Mouse (Mus musculus) midbrain, postnatal 0 days (tissue): ENCODE results near the gene Col4a2. TPM values are rescaled to one million over a fixed set of nuclear protein-coding genes. Genes with fewer than 3 reads are reported as not detected.

ENCODE experiments used
- ATAC-seq: fragments of 200-750 bp; cut with Nextera tagmentation; 2 replicates; pipeline ENCODE4 v1.8.0; 2017; ENCODE audit warnings: moderate number of reproducible peaks, mild to moderate bottlenecking, moderate TSS enrichment, moderate library complexity; ENCODE audit not compliant: low FRiP score
- DNase-seq: peaks from one replicate; pipeline ENCODE4 v3.0.0-alpha.2; 2015; ENCODE audit warnings: low spot score
- H3K27ac ChIP-seq: fragments of 300-500 bp; sonication (generic); 2 replicates; pipeline ENCODE4 v1.5.1; 2014; ENCODE audit warnings: low read depth, mild to moderate bottlenecking, low read length, mixed read lengths
- H3K27me3 ChIP-seq: fragments of 300-500 bp; sonication (generic); 2 replicates; pipeline ENCODE4 v1.6.1; 2014; ENCODE audit warnings: low read length, control low read depth, mixed read lengths; ENCODE audit not compliant: insufficient read depth
- H3K36me3 ChIP-seq: fragments of 300-500 bp; sonication (generic); 2 replicates; pipeline ENCODE4 v1.6.1; 2014; ENCODE audit warnings: low read length, control low read depth, mixed read lengths; ENCODE audit not compliant: insufficient read depth
- H3K4me1 ChIP-seq: fragments of 300-500 bp; sonication (generic); 2 replicates; pipeline ENCODE4 v1.6.1; 2014; ENCODE audit warnings: mild to moderate bottlenecking, control low read depth, antibody characterized with exemption, low read length, mixed read lengths; ENCODE audit not compliant: insufficient read depth
- H3K4me2 ChIP-seq: fragments of 300-500 bp; sonication (generic); 2 replicates; pipeline ENCODE4 v1.6.1; 2014; ENCODE audit warnings: low read depth, mild to moderate bottlenecking, low read length, mixed read lengths; ENCODE audit not compliant: poor library complexity, severe bottlenecking
- H3K4me3 ChIP-seq: fragments of 300-500 bp; sonication (generic); 2 replicates; pipeline ENCODE4 v1.5.1; 2014; ENCODE audit warnings: low read depth, mild to moderate bottlenecking, low read length, moderate library complexity
- H3K9ac ChIP-seq: fragments of 300-500 bp; sonication (generic); replicated peaks from 2 replicates; pipeline ENCODE4 v1.6.1; 2014; ENCODE audit warnings: mild to moderate bottlenecking, low read length, moderate library complexity, mixed read lengths; ENCODE audit not compliant: poor library complexity, severe bottlenecking
- H3K9me3 ChIP-seq: fragments of 300-500 bp; sonication (generic); 2 replicates; pipeline ENCODE4 v1.6.1; 2016; ENCODE audit warnings: low read length, control low read depth
- CTCF ChIP-seq: IDR thresholded peaks from 2 replicates; pipeline ENCODE4 v1.5.1; 2016; ENCODE audit warnings: antibody characterized with exemption, mild to moderate bottlenecking
- WGBS: fragments of 180-500 bp; shearing (Covaris S2); extraction: QIAGEN DNeasy Blood & Tissue Kit; methylation state at CpG from one replicate; pipeline ENCODE4 v1.1.7; 2014; 5-methylcytosine and 5-hydroxymethylcytosine counted together
- polyA plus RNA-seq: library from polyadenylated mRNA; unstranded; fragments of >200 nt; fragmentation: Nextera tagmentation; extraction: Ambion mirVana; gene quantifications from 2 replicates; pipeline ENCODE4 v1.2.1, GENCODE M21; 2015
- total RNA-seq: library from RNA; depleted of rRNA; stranded (reverse); fragments of >200 nt; gene quantifications from 2 replicates; pipeline ENCODE4 v1.2.3, GENCODE M21; 2014

Col4a2 gene
- total and polyA plus RNA-seq, 2 experiments from 2014 or later = 31.3 to 92.5 TPM

DNA sequence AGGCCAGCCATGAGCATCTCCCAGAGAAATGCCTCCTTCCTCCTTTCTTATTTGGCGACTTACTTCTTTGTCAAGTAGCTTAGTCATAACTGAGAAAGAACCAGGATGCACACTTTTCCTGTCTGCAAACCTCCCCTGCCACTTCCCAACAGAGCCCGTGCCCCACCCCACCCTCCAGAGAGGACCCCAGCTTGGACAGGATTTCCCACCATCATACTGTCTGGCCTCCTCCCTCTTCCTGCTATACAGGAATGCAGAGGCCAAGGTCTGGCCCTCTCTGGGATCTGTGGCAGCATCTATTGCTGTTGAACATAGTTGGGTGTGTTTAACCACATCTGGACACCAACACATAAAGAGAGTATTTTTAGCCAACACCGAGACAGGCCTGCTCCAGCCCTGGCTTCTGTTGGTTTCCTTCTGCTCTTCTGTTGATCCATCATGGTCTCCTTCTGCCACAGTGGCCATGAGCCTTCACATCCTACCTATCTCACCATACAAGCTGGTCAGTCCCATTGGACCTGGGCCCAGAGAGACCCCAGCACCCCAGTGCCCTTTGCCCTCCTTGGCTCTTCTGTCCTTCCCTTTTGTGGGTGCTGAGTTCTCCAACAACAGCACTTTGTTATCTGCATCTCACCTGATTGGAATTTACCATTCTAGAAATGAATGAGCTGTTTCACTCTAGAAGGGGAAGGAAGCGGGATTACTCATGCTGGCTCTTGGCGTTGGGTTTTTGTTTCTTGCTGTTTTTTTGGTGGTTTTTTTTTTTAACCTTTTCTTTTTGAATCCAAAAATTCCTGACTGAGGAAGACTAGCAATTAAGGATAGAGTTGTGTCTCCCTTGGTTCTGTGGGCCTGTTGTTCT lies 10.3 kb downstream of the Col4a2 start:
- Histone ChIP-seq H3K9ac (no peak overlapping the region), H3K4me2 (no peak overlapping the region), H3K27ac (no peak overlapping the region), H3K4me1 (no peaks in the 10 kb centered on the region), H3K36me3 (no peaks in the 10 kb centered on the region), H3K9me3 (no peaks in the 10 kb centered on the region), H3K27me3 (no peaks in the 10 kb centered on the region), H3K4me3 (no peak overlapping the region)
- DNase-seq (no peak), ATAC-seq (no peak)
- WGBS = 84% methylated on average over 5 of the region's 5 CpGs
- TF ChIP-seq CTCF = no peak

DNA sequence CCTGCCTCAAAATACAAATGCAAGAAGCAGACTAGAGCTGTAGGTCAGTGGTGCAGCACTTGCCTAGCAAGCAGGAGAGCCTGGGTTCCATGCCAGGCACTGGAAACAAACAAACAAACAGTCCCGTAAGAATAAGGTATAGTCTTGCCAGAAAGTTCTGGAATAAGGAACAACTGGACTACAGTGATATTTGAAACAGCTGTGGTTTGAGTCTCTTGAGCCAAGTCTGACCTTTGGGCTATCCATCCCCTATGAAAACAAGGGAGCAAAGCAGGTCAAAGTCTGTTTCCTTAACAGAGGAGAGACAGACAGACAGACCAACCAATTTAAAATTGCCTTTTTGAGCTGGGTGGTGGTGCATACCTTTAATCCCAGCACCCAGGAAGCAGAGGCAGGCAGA lies 11.1 kb downstream of the Col4a2 start:
- H3K9ac ChIP-seq = no peak overlapping the region
- no peak for TF ChIP-seq CTCF
- H3K9me3 ChIP-seq = no peaks in the 10 kb centered on the region
- no peak for ATAC-seq
- H3K36me3 ChIP-seq = no peaks in the 10 kb centered on the region
- WGBS = 91% methylated on average over 1 of the region's 1 CpGs
- H3K27me3 ChIP-seq = no peaks in the 10 kb centered on the region
- DNase-seq = no peak
- H3K27ac ChIP-seq = no peak overlapping the region
- H3K4me2 ChIP-seq = no peak overlapping the region
- H3K4me3 ChIP-seq = no peak overlapping the region
- no peaks in the 10 kb centered on the region for H3K4me1 ChIP-seq

GRCm38 (mm10) chr8:11324801-11325395 lies 12.3 kb downstream of the Col4a2 start:
- Histone ChIP-seq H3K36me3 (no peaks in the 10 kb centered on the region), H3K4me3 (no peak overlapping the region), H3K4me2 (no peak overlapping the region), H3K9ac (no peak overlapping the region), H3K9me3 (no peaks in the 10 kb centered on the region), H3K27me3 (no peaks in the 10 kb centered on the region), H3K4me1 (no peaks in the 10 kb centered on the region), H3K27ac (no peak overlapping the region)
- ATAC-seq (no peak), DNase-seq (no peak)
- 63% methylated on average over 6 of the region's 6 CpGs for WGBS
- no peak for TF ChIP-seq CTCF

DNA sequence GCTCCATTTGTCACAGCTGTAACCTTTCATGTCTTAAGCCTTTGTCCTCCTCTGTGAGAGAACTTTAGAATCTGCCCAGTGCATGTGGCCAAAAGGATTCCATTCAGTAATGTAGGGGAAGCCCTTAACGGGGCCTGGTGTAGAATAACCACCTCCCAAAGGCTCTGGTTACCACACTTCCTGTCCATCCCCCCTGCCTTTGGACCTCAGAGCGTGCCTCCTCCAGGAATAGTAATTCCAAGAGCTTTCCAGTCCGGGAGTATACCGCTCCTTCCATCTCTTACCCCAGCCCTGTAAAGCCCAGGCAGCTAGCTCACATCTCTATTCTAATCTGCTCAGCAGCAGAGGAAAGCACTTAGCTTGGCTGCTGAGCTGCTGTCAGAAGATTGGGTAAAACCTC lies 14.7 kb downstream of the Col4a2 start:
- no peaks in the 10 kb centered on the region for H3K27me3 ChIP-seq
- H3K4me1 ChIP-seq = no peaks in the 10 kb centered on the region
- no peak for TF ChIP-seq CTCF
- ATAC-seq = no peak
- 63% methylated on average over 4 of the region's 4 CpGs for WGBS
- no peak overlapping the region for H3K27ac ChIP-seq
- DNase-seq = no peak
- H3K9me3 ChIP-seq = no peaks in the 10 kb centered on the region
- no peak overlapping the region for H3K4me3 ChIP-seq
- no peaks in the 10 kb centered on the region for H3K36me3 ChIP-seq
- H3K4me2 ChIP-seq = no peak overlapping the region
- H3K9ac ChIP-seq = no peak overlapping the region

DNA sequence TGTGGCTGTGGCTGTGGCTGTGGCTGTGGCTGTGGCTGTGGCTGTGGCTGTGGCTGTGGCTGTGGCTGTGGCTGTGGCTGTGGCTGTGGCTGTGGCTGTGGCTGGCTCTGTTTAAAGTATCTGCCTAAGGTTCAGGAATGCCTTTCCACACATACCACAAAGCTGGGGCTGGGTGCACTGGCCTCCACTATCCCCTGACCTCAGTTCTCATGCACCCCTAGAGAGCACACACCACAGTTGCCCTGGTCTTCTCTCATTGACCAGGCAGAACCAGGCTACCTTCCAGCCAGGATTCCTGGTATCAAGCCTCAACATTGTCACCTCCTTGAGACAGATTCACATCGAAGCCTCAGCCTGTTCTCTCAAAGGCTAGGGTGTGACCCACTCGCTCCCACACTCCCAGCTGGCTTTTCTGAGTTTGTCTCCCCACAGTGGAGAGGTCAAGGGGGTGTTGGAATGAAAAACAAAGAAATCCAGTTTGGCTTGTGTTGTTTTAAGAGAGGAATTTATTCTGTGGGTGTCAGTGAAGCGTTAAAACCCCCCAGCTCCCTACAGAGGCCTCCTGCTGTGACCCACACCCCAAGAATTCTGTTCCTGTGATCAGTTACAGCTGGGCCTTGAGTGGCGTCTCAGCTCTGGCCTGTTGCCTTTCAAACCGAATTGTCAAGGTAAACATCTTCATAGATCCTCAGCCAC lies 15.3 kb downstream of the Col4a2 start:
- no peak for DNase-seq

GRCm38 (mm10) chr8:11331561-11331960 lies 19.0 kb downstream of the Col4a2 start:
- no peak overlapping the region for H3K27ac ChIP-seq
- no peak overlapping the region for H3K9ac ChIP-seq
- H3K36me3 ChIP-seq = no peaks in the 10 kb centered on the region
- no peaks in the 10 kb centered on the region for H3K27me3 ChIP-seq
- 77% methylated on average over 4 of the region's 4 CpGs for WGBS
- H3K4me3 ChIP-seq = no peak overlapping the region
- DNase-seq (no peak), ATAC-seq (no peak)
- no peaks in the 10 kb centered on the region for H3K4me1 ChIP-seq
- H3K9me3 ChIP-seq = no peaks in the 10 kb centered on the region
- no peak overlapping the region for H3K4me2 ChIP-seq
- TF ChIP-seq CTCF = no peak

More for the DNA sequence above, 15.3 kb downstream of the Col4a2 start:
- H3K4me1 ChIP-seq = no peaks in the 10 kb centered on the region
- H3K4me3 ChIP-seq = no peak overlapping the region
- no peak overlapping the region for H3K27ac ChIP-seq
- no peaks in the 10 kb centered on the region for H3K36me3 ChIP-seq
- 63% methylated on average over 5 of the region's 5 CpGs for WGBS
- no peaks in the 10 kb centered on the region for H3K27me3 ChIP-seq
- no peak for ATAC-seq
- no peak overlapping the region for H3K9ac ChIP-seq
- TF ChIP-seq CTCF = no peak
- no peaks in the 10 kb centered on the region for H3K9me3 ChIP-seq
- no peak overlapping the region for H3K4me2 ChIP-seq
